Mouse (Mus musculus): ENCODE measurements around the gene Olfr56.

Olfr56 gene

GRCm38 (mm10) chr11:49092786-49093185, 114.1 kb downstream of the Olfr56 start:
- DNase-seq, result no peak

- no peak for DNase-seq
These were observed 115.4 kb downstream of the Olfr56 start for GRCm38 (mm10) chr11:49093861-49094660.

GRCm38 (mm10) chr11:49095367-49095766, 116.7 kb downstream of the Olfr56 start:
- no peak for DNase-seq

- DNase-seq, result no peak
These were observed 121.7 kb downstream of the Olfr56 start for GRCm38 (mm10) chr11:49100409-49100808.

- no peak for DNase-seq
These were observed 122.8 kb downstream of the Olfr56 start for GRCm38 (mm10) chr11:49101500-49101899.

GRCm38 (mm10) chr11:49103047-49103693, 124.5 kb downstream of the Olfr56 start:
- DNase-seq, result peak; percentile 72

GRCm38 (mm10) chr11:49105752-49106151, 127.1 kb downstream of the Olfr56 start:
- no peak for DNase-seq

- no peak for DNase-seq
These were observed 129.2 kb downstream of the Olfr56 start for GRCm38 (mm10) chr11:49107650-49108537.

- no peak for DNase-seq
These were observed 130.1 kb downstream of the Olfr56 start for GRCm38 (mm10) chr11:49108833-49109232.

- no peak for DNase-seq
These were observed 132.3 kb downstream of the Olfr56 start for GRCm38 (mm10) chr11:49111000-49111399.

GRCm38 (mm10) chr11:49112624-49113219, 134.0 kb downstream of the Olfr56 start:
- DNase-seq, result no peak

- no peak for DNase-seq
These were observed 135.5 kb downstream of the Olfr56 start for GRCm38 (mm10) chr11:49114158-49114557.

GRCm38 (mm10) chr11:49114774-49115173, 136.1 kb downstream of the Olfr56 start, which contains the start of gene Olfr1396:
Olfr1396 (minus strand) TSS chr11:49114874.
- DNase-seq, result no peak

GRCm38 (mm10) chr11:49119635-49120034, 140.9 kb downstream of the Olfr56 start:
- no peak for DNase-seq

GRCm38 (mm10) chr11:49124169-49124568, 145.5 kb downstream of the Olfr56 start:
- no peak for DNase-seq

GRCm38 (mm10) chr11:49141974-49142373, 163.3 kb downstream of the Olfr56 start, which contains the start of gene Olfr1395:
Olfr1395 (plus strand) TSS chr11:49142274.
- no peak for DNase-seq

GRCm38 (mm10) chr11:49154077-49154476, 175.4 kb downstream of the Olfr56 start, which contains the start of gene Olfr1394:
Olfr1394 (plus strand) TSS chr11:49154377.
- no peak for DNase-seq

GRCm38 (mm10) chr11:49156821-49157814, 178.4 kb downstream of the Olfr56 start:
- no peak for DNase-seq

- no peak for DNase-seq
These were observed 190.3 kb downstream of the Olfr56 start for GRCm38 (mm10) chr11:49168839-49169611.

- DNase-seq, result no peak
These were observed 191.9 kb downstream of the Olfr56 start for GRCm38 (mm10) chr11:49170576-49170975.

Measured in cerebellum, adult 8-10 months (tissue).